Mouse (Mus musculus): ENCODE results near the gene Rnf2. TPM values are rescaled to one million over a fixed set of nuclear protein-coding genes. Genes with fewer than 3 reads are reported as not detected.

Rnf2 gene
- total and polyA plus RNA-seq, 3 experiments = 27.5 to 78.2 (median 30.7) TPM

- Histone ChIP-seq H3K4me1 (ENCODE audit: control insufficient read depth in 1 of 2, insufficient read depth in 2 of 2, low read length in 2 of 2) (no peaks in the 10 kb centered on the region), H3K9me3 (replicated peaks; ENCODE audit: insufficient read depth, low read length) (no peaks in the 10 kb centered on the region), H3K27me3 (ENCODE audit: control insufficient read depth in 1 of 2, insufficient read depth in 2 of 2, low read length in 2 of 2) (no peaks in the 10 kb centered on the region), H3K36me3 (ENCODE audit: control insufficient read depth in 1 of 2, insufficient read depth in 2 of 2, low read length in 2 of 2) (peaks cover 0 to 4% of the 10 kb centered on the region in 2 experiments; a peak in 2 of 4 replicates), H3K4me3 (ENCODE audit: control insufficient read depth in 1 of 2, insufficient read depth in 1 of 2, low read depth in 2 of 2, low read length in 2 of 2) (no peak overlapping the region), H3K79me2 (ENCODE audit: control insufficient read depth, insufficient read depth, low read length, poor library complexity) (no peaks in the 10 kb centered on the region), H3K9ac (ENCODE audit: control insufficient read depth, low read depth, low read length, poor library complexity, severe bottlenecking) (no peak overlapping the region), H3K27ac (ENCODE audit: control insufficient read depth, low read depth, low read length) (no peak overlapping the region)
- no peak for DNase-seq (ENCODE audit: low read depth, low spot score)
- TF ChIP-seq NRF1 (IDR thresholded peaks at IDR 0.05; ENCODE audit: insufficient read depth, low read depth, low read length, poor library complexity, severe bottlenecking) (no peak), UBTF (IDR thresholded peaks at IDR 0.05; ENCODE audit: borderline replicate concordance, insufficient read depth, low read depth, low read length) (no peak), ZKSCAN1 (IDR thresholded peaks at IDR 0.05; ENCODE audit: low read depth, low read length) (no peak), MXI1 (IDR thresholded peaks at IDR 0.05; ENCODE audit: low read depth, low read length) (no peak), RCOR1 (IDR thresholded peaks at IDR 0.05; ENCODE audit: low read depth, low read length) (no peak), POLR2AphosphoS2 (IDR thresholded peaks at IDR 0.05; ENCODE audit: low read length) (no peak), GABPA (IDR thresholded peaks at IDR 0.05; ENCODE audit: low read depth, low read length) (no peak), SMC3 (IDR thresholded peaks at IDR 0.05; ENCODE audit: low read depth, low read length) (no peak), E2F4 (IDR thresholded peaks at IDR 0.05; ENCODE audit: borderline replicate concordance, low read depth, low read length) (no peak), TAL1 (IDR thresholded peaks at IDR 0.05; ENCODE audit: low read length) (no peak), ZC3H11A (IDR thresholded peaks at IDR 0.05; ENCODE audit: low read depth, low read length) (no peak), TCF12 (IDR thresholded peaks at IDR 0.05; ENCODE audit: low read depth, low read length) (no peak)
Measured at GRCm38 (mm10) chr1:151464914-151465313, 35.8 kb downstream of the Rnf2 start.

- H3K27ac ChIP-seq (ENCODE audit: control insufficient read depth, low read depth, low read length) = no peak overlapping the region
- peaks cover 5 to 10% of the 10 kb centered on the region in 2 experiments; a peak in 3 of 4 replicates for H3K4me1 ChIP-seq (ENCODE audit: control insufficient read depth in 1 of 2, insufficient read depth in 2 of 2, low read length in 2 of 2)
- no peaks in the 10 kb centered on the region for H3K9me3 ChIP-seq (replicated peaks; ENCODE audit: insufficient read depth, low read length)
- H3K79me2 ChIP-seq (ENCODE audit: control insufficient read depth, insufficient read depth, low read length, poor library complexity) = no peaks in the 10 kb centered on the region
- H3K36me3 ChIP-seq (ENCODE audit: control insufficient read depth in 1 of 2, insufficient read depth in 2 of 2, low read length in 2 of 2) = peaks cover 6 to 13% of the 10 kb centered on the region in 2 experiments
- H3K4me3 ChIP-seq (ENCODE audit: control insufficient read depth in 1 of 2, insufficient read depth in 1 of 2, low read depth in 2 of 2, low read length in 2 of 2) = no peak overlapping the region
- TF ChIP-seq SMC3 (IDR thresholded peaks at IDR 0.05; ENCODE audit: low read depth, low read length) = peak; percentile 42
- TF ChIP-seq USF2 (IDR thresholded peaks at IDR 0.05; ENCODE audit: borderline replicate concordance in 1 of 2, insufficient read depth in 1 of 2, low read depth in 1 of 2, low read length in 2 of 2) = no peak
- 0 out of 2 replicates have a peak, but pooled peaks have one; percentile 20 for TF ChIP-seq ZC3H11A (IDR thresholded peaks at IDR 0.05; ENCODE audit: low read depth, low read length)
- TF ChIP-seq RAD21 (IDR thresholded peaks at IDR 0.05; ENCODE audit: low read depth, low read length) = peak; percentile 22
- TF ChIP-seq ZNF384 (IDR thresholded peaks at IDR 0.05; ENCODE audit: low read depth, low read length) = peak; percentile 61
- peak; percentile 23 to 57 (median 54); a peak in 5 of 6 replicates for TF ChIP-seq CTCF (IDR thresholded peaks at IDR 0.05 in 2 of 3, conservative IDR thresholded peaks at IDR 0.05 in 1 of 3; ENCODE audit: control insufficient read depth in 1 of 3, insufficient read depth in 1 of 3, low read depth in 2 of 3, low read length in 3 of 3, poor library complexity in 1 of 3, severe bottlenecking in 1 of 3)
- no peak for TF ChIP-seq NELFE (IDR thresholded peaks at IDR 0.05; ENCODE audit: low read depth, low read length)
- H3K9ac ChIP-seq (ENCODE audit: control insufficient read depth, low read depth, low read length, poor library complexity, severe bottlenecking) = no peak overlapping the region
- peak; percentile 56 for DNase-seq (ENCODE audit: low read depth, low spot score)
- no peaks in the 10 kb centered on the region for H3K27me3 ChIP-seq (ENCODE audit: control insufficient read depth in 1 of 2, insufficient read depth in 2 of 2, low read length in 2 of 2)
Measured at GRCm38 (mm10) chr1:151461265-151461664, 39.5 kb downstream of the Rnf2 start.

Measured in MEL (cell line).